Mouse (Mus musculus) midbrain, embryonic 14.5 days (tissue): ENCODE measurements around the gene Ufsp1. TPM values are rescaled to one million over a fixed set of nuclear protein-coding genes. Genes with fewer than 3 reads are reported as not detected.
"Not testable (repeated sequence)": the region's sequence is repeated elsewhere in the genome, so short reads cannot be mapped to it uniquely, and the experiment has no call there.

ENCODE experiments used
- ATAC-seq: fragments of 200-750 bp; cut with Nextera tagmentation; 2 replicates; pipeline ENCODE4 v1.8.0; 2017; ENCODE audit warnings: moderate number of reproducible peaks, moderate library complexity; ENCODE audit not compliant: low FRiP score, low TSS enrichment
- DNase-seq: peaks from one replicate; pipeline ENCODE4 v3.0.0-alpha.2; 2015
- H3K27ac ChIP-seq: fragments of 300-500 bp; sonication (generic); replicated peaks from 2 replicates; pipeline ENCODE4 v1.5.1; 2014; ENCODE audit warnings: mild to moderate bottlenecking, low read depth, low read length, moderate library complexity
- H3K27me3 ChIP-seq: fragments of 300-500 bp; sonication (generic); 2 replicates; pipeline ENCODE4 v1.6.1; 2014; ENCODE audit warnings: low read length, control low read depth, mixed read lengths; ENCODE audit not compliant: control insufficient read depth, insufficient read depth
- H3K36me3 ChIP-seq: fragments of 300-500 bp; sonication (generic); 2 replicates; pipeline ENCODE4 v1.6.1; 2014; ENCODE audit warnings: low read length, control low read depth; ENCODE audit not compliant: control insufficient read depth, insufficient read depth
- H3K4me1 ChIP-seq: fragments of 300-500 bp; sonication (generic); 2 replicates; pipeline ENCODE4 v1.6.1; 2014; ENCODE audit warnings: mild to moderate bottlenecking, antibody characterized with exemption, low read length, control low read depth; ENCODE audit not compliant: control insufficient read depth, insufficient read depth
- H3K4me2 ChIP-seq: fragments of 300-500 bp; sonication (generic); 2 replicates; pipeline ENCODE4 v1.6.1; 2014; ENCODE audit warnings: mild to moderate bottlenecking, low read length, moderate library complexity
- H3K4me3 ChIP-seq: fragments of 300-500 bp; sonication (generic); replicated peaks from 2 replicates; pipeline ENCODE4 v1.5.1; 2014; ENCODE audit warnings: low read depth, low read length
- H3K9ac ChIP-seq: fragments of 300-500 bp; sonication (generic); replicated peaks from 2 replicates; pipeline ENCODE4 v1.6.1; 2014; ENCODE audit warnings: mild to moderate bottlenecking, low read length, moderate library complexity
- H3K9me3 ChIP-seq: fragments of 300-500 bp; sonication (generic); 2 replicates; pipeline ENCODE4 v1.6.1; 2016; ENCODE audit warnings: low read length, control low read depth, mixed read lengths; ENCODE audit not compliant: control insufficient read depth
- WGBS: fragments of 180-500 bp; shearing (Covaris S2); extraction: QIAGEN DNeasy Blood & Tissue Kit; methylation state at CpG from one replicate; pipeline ENCODE4 v1.1.7; 2014; 5-methylcytosine and 5-hydroxymethylcytosine counted together
- polyA plus RNA-seq: library from polyadenylated mRNA; unstranded; fragments of >200 nt; fragmentation: Nextera tagmentation; extraction: Ambion mirVana; gene quantifications from 2 replicates; pipeline ENCODE4 v1.2.1, GENCODE M21; 2014

Ufsp1 gene
- 13.7 and 18.3 TPM in 2 replicates for polyA plus RNA-seq

DNA sequence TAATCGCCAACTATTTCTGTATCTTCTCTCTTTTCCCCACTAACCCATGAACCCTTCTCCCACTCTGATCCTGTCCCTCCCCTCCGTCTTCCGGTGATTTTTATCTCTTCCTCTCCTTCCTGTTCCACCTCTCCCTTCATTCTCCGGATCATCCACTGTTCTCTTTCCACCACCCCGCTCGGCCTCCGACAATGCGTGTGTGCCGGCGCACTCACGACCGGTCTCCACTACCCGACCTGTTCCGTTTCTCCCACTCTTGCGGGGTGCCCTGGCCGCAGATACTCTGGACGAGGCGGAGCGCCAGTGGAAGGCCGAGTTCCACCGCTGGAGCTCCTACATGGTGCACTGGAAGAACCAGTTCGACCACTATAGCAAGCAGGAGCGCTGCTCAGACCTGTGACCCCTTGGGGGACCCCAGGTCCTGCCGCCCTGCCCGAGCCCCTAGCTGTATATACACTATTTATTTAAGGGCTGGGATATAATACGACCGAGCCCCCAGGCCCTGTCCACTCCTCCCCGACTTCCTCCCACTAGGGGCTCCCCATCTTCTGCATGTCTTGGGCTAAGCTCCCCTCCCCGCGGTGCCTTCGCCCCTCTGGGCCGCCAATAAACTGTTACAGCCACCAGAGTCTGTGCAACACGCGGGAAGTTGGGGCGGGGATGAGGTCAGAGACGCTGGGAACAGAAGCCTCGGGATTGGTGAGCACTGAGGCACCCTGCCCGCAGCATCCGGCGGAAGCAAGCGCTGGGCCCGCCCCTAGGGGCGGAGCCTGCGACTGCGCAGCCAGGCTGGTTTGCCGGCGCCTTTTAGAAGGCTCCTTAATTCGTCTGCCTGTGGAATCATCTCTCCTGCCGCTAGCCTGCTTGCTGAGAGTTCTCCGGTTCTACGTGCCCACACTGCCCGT lies at the start of gene Ufsp1:
Gene Ufsp1, plus strand, starts transcription at position 791 of the 905 bp plus-strand sequence.
- Histone ChIP-seq H3K27me3 (peaks cover 21% of the 10 kb centered on the region; the same call in 1 of the 2 replicates), H3K27ac (peak within 1 kb of the TSS; percentile 85), H3K9ac (peak within 1 kb of the TSS; percentile 77), H3K4me3 (peak within 1 kb of the TSS; percentile 53), H3K4me1 (peaks cover 18% of the 10 kb centered on the region), H3K4me2 (peak within 1 kb of the TSS; percentile 100), H3K36me3 (peaks cover 42% of the 10 kb centered on the region), H3K9me3 (no peaks in the 10 kb centered on the region)
- WGBS, result under 1% methylated on average over 52 of the region's 52 CpGs
- peak; percentile 98 for DNase-seq
- peak; percentile 92 for ATAC-seq

GRCm38 (mm10) chr5:137263897-137264720 lies 30.3 kb upstream of the Ufsp1 start:
- DNase-seq (no peak), ATAC-seq (no peak)
- Histone ChIP-seq H3K9me3 (no peaks in the 10 kb centered on the region), H3K27ac (no peak overlapping the region), H3K27me3 (no peaks in the 10 kb centered on the region), H3K36me3 (no peaks in the 10 kb centered on the region), H3K4me3 (no peak overlapping the region), H3K9ac (no peak overlapping the region), H3K4me1 (no peaks in the 10 kb centered on the region), H3K4me2 (no peak overlapping the region)
- 91% methylated on average over 14 of the region's 14 CpGs for WGBS

DNA sequence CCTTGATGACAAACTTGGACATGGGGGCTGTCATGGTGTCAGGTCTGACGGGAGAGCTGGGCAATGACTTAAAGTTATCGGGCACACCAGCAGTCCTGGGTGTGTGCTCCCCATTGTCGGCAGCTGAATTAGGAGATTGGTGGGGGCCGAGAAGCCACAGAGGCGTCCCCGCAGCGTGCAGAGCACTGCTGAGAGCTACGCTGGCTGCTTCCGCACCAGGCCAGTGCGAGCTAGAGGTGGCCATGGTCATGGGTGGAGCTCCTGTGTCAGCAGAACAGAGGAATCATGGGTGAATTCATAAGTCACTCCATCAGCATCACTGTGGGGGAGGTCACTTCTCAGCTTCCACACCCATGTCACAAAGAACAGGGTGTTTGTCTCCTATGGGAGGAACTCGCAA lies 29.6 kb upstream of the Ufsp1 start:
- DNase-seq, result no peak
- no peaks in the 10 kb centered on the region for H3K27me3 ChIP-seq
- H3K4me3 ChIP-seq, result no peak overlapping the region
- H3K27ac ChIP-seq, result no peak overlapping the region
- no peaks in the 10 kb centered on the region for H3K4me1 ChIP-seq
- H3K36me3 ChIP-seq, result no peaks in the 10 kb centered on the region
- no peaks in the 10 kb centered on the region for H3K9me3 ChIP-seq
- H3K4me2 ChIP-seq, result no peak overlapping the region
- 91% methylated on average over 11 of the region's 11 CpGs for WGBS
- ATAC-seq, result no peak
- H3K9ac ChIP-seq, result no peak overlapping the region

GRCm38 (mm10) chr5:137268131-137268910 lies 26.1 kb upstream of the Ufsp1 start:
- ATAC-seq, result no peak
- Histone ChIP-seq H3K4me3 (no peak overlapping the region), H3K9ac (0 out of 2 replicates have a peak overlapping the region, but pooled peaks have one; percentile 12), H3K27ac (no peak overlapping the region), H3K9me3 (no peaks in the 10 kb centered on the region; the same call in 1 of the 2 replicates), H3K27me3 (no peaks in the 10 kb centered on the region), H3K36me3 (no peaks in the 10 kb centered on the region), H3K4me2 (peak overlapping the region; percentile 19), H3K4me1 (no peaks in the 10 kb centered on the region)
- no peak for DNase-seq
- WGBS, result 32% methylated on average over 18 of the region's 18 CpGs

DNA sequence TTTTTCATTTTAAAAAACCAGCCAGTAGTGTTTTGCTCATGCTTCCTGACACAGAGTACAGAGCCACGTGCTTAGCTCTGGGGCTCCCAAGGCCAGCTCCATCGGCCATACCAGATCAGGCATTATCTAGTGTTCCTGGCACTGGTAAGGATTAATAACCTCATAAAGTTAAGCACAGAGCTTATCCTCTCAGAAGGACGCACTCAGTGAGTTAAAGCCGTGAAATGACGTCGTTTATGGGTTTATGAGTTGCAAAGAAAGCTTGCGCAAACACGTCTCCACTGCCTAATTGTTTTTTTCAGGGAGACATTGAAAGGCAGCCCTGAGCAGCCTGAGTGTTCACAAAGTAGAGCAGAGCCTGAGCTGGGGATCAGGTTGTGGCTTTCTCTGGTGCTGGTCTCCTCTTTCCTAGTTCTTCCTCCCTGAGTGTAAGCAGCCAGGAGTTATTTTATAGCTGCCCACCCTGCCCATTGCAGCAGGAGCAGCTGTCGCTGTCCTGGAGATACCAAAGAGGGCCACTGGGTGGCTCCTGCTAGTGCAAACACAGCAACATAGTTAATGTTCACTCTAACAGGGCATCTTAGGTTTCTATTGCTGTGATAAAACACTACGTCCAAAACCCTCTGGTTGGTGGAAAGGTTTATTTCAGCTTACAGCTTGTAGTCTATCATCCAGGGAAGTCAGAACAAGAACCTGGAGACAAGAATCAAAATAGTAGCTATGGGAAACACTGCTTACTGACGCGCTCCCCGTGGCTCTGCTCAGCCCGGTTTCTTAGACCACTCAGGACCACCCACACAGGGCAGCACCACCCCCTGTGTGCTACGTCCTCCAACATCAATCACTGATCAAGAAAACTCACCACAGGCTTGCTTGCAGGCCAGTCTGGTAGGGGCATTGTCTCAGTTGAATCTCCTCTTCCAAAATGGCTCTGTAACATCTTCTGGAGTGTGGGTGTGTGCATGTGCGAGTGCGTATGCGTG lies 16.8 kb upstream of the Ufsp1 start:
- H3K27ac ChIP-seq, result no peak overlapping the region
- 52% methylated on average over 18 of the region's 18 CpGs for WGBS
- no peak for ATAC-seq

GRCm38 (mm10) chr5:137284411-137284810 lies 10.0 kb upstream of the Ufsp1 start:
- not testable (repeated sequence) for H3K9me3 ChIP-seq, H3K4me3 ChIP-seq, H3K36me3 ChIP-seq, H3K27ac ChIP-seq, H3K9ac ChIP-seq, H3K27me3 ChIP-seq, DNase-seq, H3K4me2 ChIP-seq, ATAC-seq
- 85% methylated on average over 5 of the region's 6 CpGs for WGBS
- peaks cover 11% of the 10 kb centered on the region; the same call in 1 of the 2 replicates for H3K4me1 ChIP-seq

More for the DNA sequence above, 16.8 kb upstream of the Ufsp1 start:
- Histone ChIP-seq H3K27me3 (no peaks in the 10 kb centered on the region), H3K4me3 (no peak overlapping the region), H3K36me3 (no peaks in the 10 kb centered on the region), H3K9me3 (no peaks in the 10 kb centered on the region; the same call in 1 of the 2 replicates), H3K4me2 (no peak overlapping the region), H3K9ac (no peak overlapping the region), H3K4me1 (no peaks in the 10 kb centered on the region)
- peak; percentile 79 for DNase-seq

DNA sequence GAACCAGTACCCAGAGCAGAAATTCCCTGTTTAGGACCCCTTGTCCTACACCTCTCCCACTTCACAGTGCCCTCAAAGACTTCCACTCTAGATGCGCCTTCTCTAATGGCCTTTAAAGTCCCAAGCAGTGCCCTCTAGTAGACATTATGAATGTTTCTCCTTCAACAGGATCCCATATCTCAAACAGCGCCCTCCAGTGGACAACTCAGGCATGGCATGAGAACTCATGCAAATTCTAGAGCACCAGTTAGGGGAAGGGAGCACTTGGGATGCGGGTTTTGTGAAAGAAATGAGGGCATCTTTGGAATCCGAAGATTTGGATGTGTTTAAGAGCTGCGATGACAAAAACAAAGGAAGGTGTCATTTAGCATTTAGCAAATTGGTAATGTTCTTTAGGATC lies 9.4 kb upstream of the Ufsp1 start:
- H3K36me3 ChIP-seq, result no peaks in the 10 kb centered on the region
- ATAC-seq (no peak), DNase-seq (peak; percentile 20)
- H3K4me3 ChIP-seq, result no peak overlapping the region
- no peaks in the 10 kb centered on the region for H3K9me3 ChIP-seq
- H3K9ac ChIP-seq, result no peak overlapping the region
- H3K27me3 ChIP-seq, result peaks cover 12% of the 10 kb centered on the region
- H3K27ac ChIP-seq, result no peak overlapping the region
- no peak overlapping the region for H3K4me2 ChIP-seq
- 66% methylated on average over 5 of the region's 5 CpGs for whole genome bisulfite sequencing
- H3K4me1 ChIP-seq, result peaks cover 12% of the 10 kb centered on the region; the same call in 1 of the 2 replicates
